Mouse (Mus musculus): ENCODE data around the gene Bhlhe40.

- TF ChIP-seq GATA1 (IDR thresholded peaks at IDR 0.05; ENCODE audit: low read length) (no peak), TAL1 (IDR thresholded peaks at IDR 0.05; ENCODE audit: low read length) (no peak)
Measured at GRCm38 (mm10) chr6:108704316-108705080, 44.1 kb downstream of the Bhlhe40 start.

Data from erythroblast, embryonic 14.5 days (primary cell).